Mouse (Mus musculus): Measurements from ENCODE around the gene Sfr1. TPM values are rescaled to one million over a fixed set of nuclear protein-coding genes. Genes with fewer than 3 reads are reported as not detected.

The Sfr1 gene
- polyA plus RNA-seq, 1 experiment, result 15.7 TPM

- H3K36me3 ChIP-seq (ENCODE audit: control insufficient read depth, insufficient read depth, low read length), result no peaks in the 10 kb centered on the region
- no peak overlapping the region for H3K4me3 ChIP-seq (ENCODE audit: low read depth, low read length)
- no peaks in the 10 kb centered on the region for H3K27me3 ChIP-seq (ENCODE audit: control insufficient read depth, insufficient read depth, low read length)
- no peak for TF ChIP-seq POLR2A (IDR thresholded peaks at IDR 0.05; ENCODE audit: low read depth, low read length)
- TF ChIP-seq CTCF (IDR thresholded peaks at IDR 0.05; ENCODE audit: extremely low read depth, insufficient read length, insufficient replicate concordance, low read depth, low read length), result no peak
- WGBS, result 83% methylated on average over 7 of the region's 7 CpGs
- no peak overlapping the region for H3K27ac ChIP-seq (ENCODE audit: insufficient read depth, low read depth, low read length)
- no peaks in the 10 kb centered on the region for H3K4me1 ChIP-seq (ENCODE audit: control insufficient read depth, insufficient read depth, insufficient read length, low read length)
Measured at GRCm38 (mm10) chr19:47780145-47780544, 48.7 kb downstream of the Sfr1 start.

- no peak overlapping the region for H3K4me3 ChIP-seq (ENCODE audit: low read depth, low read length)
- 74% methylated on average over 11 of the region's 11 CpGs for WGBS
- H3K4me1 ChIP-seq (ENCODE audit: control insufficient read depth, insufficient read depth, insufficient read length, low read length), result no peaks in the 10 kb centered on the region
- TF ChIP-seq CTCF (IDR thresholded peaks at IDR 0.05; ENCODE audit: extremely low read depth, insufficient read length, insufficient replicate concordance, low read depth, low read length), result no peak
- no peak for TF ChIP-seq POLR2A (IDR thresholded peaks at IDR 0.05; ENCODE audit: low read depth, low read length)
- H3K36me3 ChIP-seq (ENCODE audit: control insufficient read depth, insufficient read depth, low read length), result no peaks in the 10 kb centered on the region
- H3K27me3 ChIP-seq (ENCODE audit: control insufficient read depth, insufficient read depth, low read length), result no peaks in the 10 kb centered on the region
- no peak overlapping the region for H3K27ac ChIP-seq (ENCODE audit: insufficient read depth, low read depth, low read length)
Measured at GRCm38 (mm10) chr19:47780972-47781371, 49.5 kb downstream of the Sfr1 start.

- Histone ChIP-seq H3K36me3 (ENCODE audit: control insufficient read depth, insufficient read depth, low read length) (no peaks in the 10 kb centered on the region), H3K27ac (ENCODE audit: insufficient read depth, low read depth, low read length) (no peak overlapping the region), H3K27me3 (ENCODE audit: control insufficient read depth, insufficient read depth, low read length) (no peaks in the 10 kb centered on the region), H3K4me3 (ENCODE audit: low read depth, low read length) (no peak overlapping the region), H3K4me1 (ENCODE audit: control insufficient read depth, insufficient read depth, insufficient read length, low read length) (no peaks in the 10 kb centered on the region)
- TF ChIP-seq POLR2A (IDR thresholded peaks at IDR 0.05; ENCODE audit: low read depth, low read length) (no peak), CTCF (IDR thresholded peaks at IDR 0.05; ENCODE audit: extremely low read depth, insufficient read length, insufficient replicate concordance, low read depth, low read length) (no peak)
- 82% methylated on average over 6 of the region's 6 CpGs for whole genome bisulfite sequencing
Measured at GRCm38 (mm10) chr19:47783898-47784297, 52.4 kb downstream of the Sfr1 start.

Other genes with a start within 250 kb of the Sfr1 start
- gene Stn1, start 194.2 kb upstream of the Sfr1 start, polyA plus RNA-seq (2012; rRNA removed), result 9.2 and 15.0 TPM in 2 replicates
- 2.0 and 3.5 TPM in 2 replicates for gene Slk, start 152.0 kb upstream of the Sfr1 start, polyA plus RNA-seq (2012; rRNA removed)
- gene Col17a1, start 39.6 kb upstream of the Sfr1 start, polyA plus RNA-seq (2012; rRNA removed), result 0.18 and 0.35 TPM in 2 replicates
- 242 and 363 TPM in 2 replicates for gene Gsto1, start 123.3 kb downstream of the Sfr1 start, polyA plus RNA-seq (2012; rRNA removed)
- 0.14 TPM in 1 of 2 replicates, not detected in the other for gene Gsto2, start 133.9 kb downstream of the Sfr1 start, polyA plus RNA-seq (2012; rRNA removed)
- not detected in 2 replicates for gene Cfap43, start 187.6 kb downstream of the Sfr1 start, polyA plus RNA-seq (2012; rRNA removed)
- gene Itprip, start 187.6 kb downstream of the Sfr1 start, polyA plus RNA-seq (2012; rRNA removed), result 2.4 and 3.2 TPM in 2 replicates
- not detected in 2 replicates for gene Cfap58, start 206.0 kb downstream of the Sfr1 start, polyA plus RNA-seq (2012; rRNA removed)

All from small intestine, adult 2 months (tissue).